Mouse (Mus musculus) CH12.LX (cell line): ENCODE measurements around the gene Dnajc5. TPM values are rescaled to one million over a fixed set of nuclear protein-coding genes. Genes with fewer than 3 reads are reported as not detected.

Experiments used
- DNase-seq: peaks from one replicate; pipeline ENCODE4 v3.0.0-alpha.2; 2013; ENCODE audit errors: extremely low read depth
- H3K27ac ChIP-seq: 2 replicates; pipeline ENCODE4 v1.5.1; 2012; ENCODE audit warnings: low read depth, mild to moderate bottlenecking, control low read depth, moderate library complexity; ENCODE audit not compliant: insufficient read depth
- H3K27me3 ChIP-seq: replicated peaks from 2 replicates; pipeline ENCODE3; 2012; ENCODE audit warnings: inconsistent platforms
- H3K36me3 ChIP-seq, 2 experiments: replicated peaks in 1 of 2; 2 replicates each; pipeline versions ENCODE3 to v1.6.1; 2012; ENCODE audit warnings: inconsistent platforms in 1 of 2, low read length in 1 of 2, mild to moderate bottlenecking in 1 of 2, mixed read lengths in 1 of 2, moderate library complexity in 1 of 2; ENCODE audit not compliant: control insufficient read depth in 1 of 2, insufficient read depth in 1 of 2
- H3K4me1 ChIP-seq, 2 experiments: 2 replicates each; pipeline ENCODE4 v1.6.1; 2012; ENCODE audit warnings: inconsistent platforms in 1 of 2, moderate library complexity in 1 of 2; ENCODE audit not compliant: insufficient read depth in 2 of 2, control insufficient read depth in 1 of 2
- H3K4me2 ChIP-seq: 2 replicates; pipeline ENCODE4 v1.6.1; 2012; ENCODE audit warnings: low read depth, mild to moderate bottlenecking, control low read depth; ENCODE audit not compliant: poor library complexity, insufficient read depth, severe bottlenecking
- H3K4me3 ChIP-seq, 3 experiments: fragments of 150-350 bp in 1 of 3; sonication (generic) in 1 of 3; replicated peaks in 1 of 3; 2 replicates each; pipeline versions ENCODE3 to v1.5.1; 2011 to 2012; ENCODE audit warnings: low read depth in 2 of 3, low read length in 2 of 3, mild to moderate bottlenecking in 2 of 3, moderate library complexity in 2 of 3, control low read depth in 1 of 3, improper control_type of control experiment in 1 of 3, inconsistent platforms in 1 of 3, mixed read lengths in 1 of 3; ENCODE audit not compliant: poor library complexity in 1 of 3
- H3K79me2 ChIP-seq: replicated peaks from 2 replicates; pipeline ENCODE4 v1.6.1; 2012; ENCODE audit warnings: mild to moderate bottlenecking, moderate library complexity; ENCODE audit not compliant: control insufficient read depth, poor library complexity, insufficient read depth, severe bottlenecking; ENCODE audit errors: extremely low read depth
- H3K9ac ChIP-seq: 2 replicates; pipeline ENCODE4 v1.6.1; 2012; ENCODE audit warnings: low read depth, mild to moderate bottlenecking, control low read depth, moderate library complexity; ENCODE audit not compliant: insufficient read depth
- H3K9me3 ChIP-seq: replicated peaks from 2 replicates; pipeline ENCODE3; 2012; ENCODE audit warnings: low read length, inconsistent platforms, mixed read lengths
- BHLHE40 ChIP-seq: IDR thresholded peaks from 2 replicates; pipeline ENCODE4 v1.6.1; 2011; ENCODE audit warnings: mild to moderate bottlenecking, low read depth, low read length, improper control_type of control experiment
- CHD1 ChIP-seq: IDR thresholded peaks from 2 replicates; pipeline ENCODE4 v1.6.1; 2012; ENCODE audit warnings: low read depth, low read length, improper control_type of control experiment, inconsistent platforms
- CHD2 ChIP-seq: IDR thresholded peaks from 2 replicates; pipeline ENCODE4 v1.6.1; 2011; ENCODE audit warnings: low read length, improper control_type of control experiment
- CTCF ChIP-seq, 2 experiments: IDR thresholded peaks in 1 of 2; conservative IDR thresholded peaks in 1 of 2; 2 replicates each; pipeline ENCODE4 v1.5.1; 2011 to 2012; ENCODE audit warnings: low read depth in 2 of 2, low read length in 2 of 2, improper control_type of control experiment in 1 of 2, inconsistent platforms in 1 of 2, mild to moderate bottlenecking in 1 of 2, moderate library complexity in 1 of 2
- E2F4 ChIP-seq: IDR thresholded peaks from 2 replicates; pipeline ENCODE4 v1.6.1; 2011; ENCODE audit warnings: low read depth, low read length, improper control_type of control experiment; ENCODE audit not compliant: insufficient replicate concordance
- ELF1 ChIP-seq: IDR thresholded peaks from 2 replicates; pipeline ENCODE4 v1.6.1; 2014; ENCODE audit warnings: low read depth, mild to moderate bottlenecking, inconsistent platforms, low read length, improper control_type of control experiment
- EP300 ChIP-seq: IDR thresholded peaks from 2 replicates; pipeline ENCODE4 v1.6.1; 2011; ENCODE audit warnings: low read length, improper control_type of control experiment
- ETS1 ChIP-seq: conservative IDR thresholded peaks from 2 replicates; pipeline ENCODE4 v1.6.1; 2012; ENCODE audit warnings: low read depth, mild to moderate bottlenecking, inconsistent platforms, low read length, improper control_type of control experiment, moderate library complexity
- GABPA ChIP-seq: IDR thresholded peaks from 2 replicates; pipeline ENCODE4 v1.6.1; 2012; ENCODE audit warnings: low read depth, low read length, improper control_type of control experiment, inconsistent platforms; ENCODE audit not compliant: insufficient replicate concordance
- HCFC1 ChIP-seq: IDR thresholded peaks from 2 replicates; pipeline ENCODE4 v1.6.1; 2012; ENCODE audit warnings: low read depth, mild to moderate bottlenecking, inconsistent platforms, low read length, improper control_type of control experiment
- IRF4 ChIP-seq: IDR thresholded peaks from 2 replicates; pipeline ENCODE4 v1.6.1; 2014; ENCODE audit warnings: low read depth, mild to moderate bottlenecking, inconsistent platforms, low read length, improper control_type of control experiment
- JUN ChIP-seq: IDR thresholded peaks from 2 replicates; pipeline ENCODE4 v1.6.1; 2011; ENCODE audit warnings: low read depth, mild to moderate bottlenecking, low read length, improper control_type of control experiment, moderate library complexity; ENCODE audit not compliant: insufficient read depth
- JUND ChIP-seq: conservative IDR thresholded peaks from 2 replicates; pipeline ENCODE4 v1.6.1; 2011; ENCODE audit warnings: low read depth, low read length, improper control_type of control experiment
- KAT2A ChIP-seq: IDR thresholded peaks from 2 replicates; pipeline ENCODE4 v1.6.1; 2012; ENCODE audit warnings: low read length, improper control_type of control experiment, inconsistent platforms; ENCODE audit not compliant: insufficient replicate concordance
- MAFK ChIP-seq: IDR thresholded peaks from 2 replicates; pipeline ENCODE4 v1.6.1; 2011; ENCODE audit warnings: low read length, improper control_type of control experiment; ENCODE audit not compliant: insufficient replicate concordance
- MAX ChIP-seq: IDR thresholded peaks from 2 replicates; pipeline ENCODE4 v1.6.1; 2011; ENCODE audit warnings: low read length, improper control_type of control experiment
- MAZ ChIP-seq: IDR thresholded peaks from 2 replicates; pipeline ENCODE4 v1.6.1; 2012; ENCODE audit warnings: low read depth, mild to moderate bottlenecking, inconsistent platforms, low read length, improper control_type of control experiment, moderate library complexity
- MEF2A ChIP-seq: IDR thresholded peaks from 2 replicates; pipeline ENCODE4 v1.6.1; 2014; ENCODE audit warnings: low read depth, mild to moderate bottlenecking, inconsistent platforms, low read length, improper control_type of control experiment, borderline replicate concordance
- MXI1 ChIP-seq: IDR thresholded peaks from 2 replicates; pipeline ENCODE4 v1.6.1; 2011; ENCODE audit warnings: mild to moderate bottlenecking, low read depth, low read length, improper control_type of control experiment
- MYC ChIP-seq: IDR thresholded peaks from 2 replicates; pipeline ENCODE4 v1.6.1; 2011; ENCODE audit warnings: low read depth, mild to moderate bottlenecking, improper control_type of control experiment, low read length
- NELFE ChIP-seq: IDR thresholded peaks from 2 replicates; pipeline ENCODE4 v1.6.1; 2011; ENCODE audit warnings: low read depth, low read length, improper control_type of control experiment
- NRF1 ChIP-seq: IDR thresholded peaks from 2 replicates; pipeline ENCODE4 v1.6.1; 2014; ENCODE audit warnings: low read depth, mild to moderate bottlenecking, inconsistent platforms, low read length, improper control_type of control experiment, moderate library complexity
- PAX5 ChIP-seq: IDR thresholded peaks from 2 replicates; pipeline ENCODE4 v1.6.1; 2012; ENCODE audit warnings: low read length, inconsistent platforms, mixed read lengths
- POLR2A ChIP-seq: IDR thresholded peaks from 2 replicates; pipeline ENCODE4 v1.6.1; 2011; ENCODE audit warnings: low read depth, mild to moderate bottlenecking, improper control_type of control experiment, low read length
- POLR2AphosphoS2 ChIP-seq: IDR thresholded peaks from 2 replicates; pipeline ENCODE4 v1.6.1; 2011; ENCODE audit warnings: low read depth, low read length, improper control_type of control experiment
- RAD21 ChIP-seq: IDR thresholded peaks from 2 replicates; pipeline ENCODE4 v1.6.1; 2011; ENCODE audit warnings: low read depth, mild to moderate bottlenecking, low read length, improper control_type of control experiment, moderate library complexity
- RCOR1 ChIP-seq: conservative IDR thresholded peaks from 2 replicates; pipeline ENCODE4 v1.6.1; 2012; ENCODE audit warnings: low read depth, mild to moderate bottlenecking, inconsistent platforms, low read length, improper control_type of control experiment
- SIN3A ChIP-seq: IDR thresholded peaks from 2 replicates; pipeline ENCODE4 v1.6.1; 2012; ENCODE audit warnings: low read length, improper control_type of control experiment, inconsistent platforms
- SMC3 ChIP-seq: IDR thresholded peaks from 2 replicates; pipeline ENCODE4 v1.6.1; 2011; ENCODE audit warnings: low read depth, low read length, improper control_type of control experiment
- TBP ChIP-seq: conservative IDR thresholded peaks from 2 replicates; pipeline ENCODE4 v1.6.1; 2011; ENCODE audit warnings: low read depth, low read length, improper control_type of control experiment
- TCF12 ChIP-seq: IDR thresholded peaks from 2 replicates; pipeline ENCODE4 v1.6.1; 2014; ENCODE audit warnings: low read depth, mild to moderate bottlenecking, inconsistent platforms, low read length, improper control_type of control experiment
- UBTF ChIP-seq: IDR thresholded peaks from 2 replicates; pipeline ENCODE4 v1.6.1; 2012; ENCODE audit warnings: low read depth, mild to moderate bottlenecking, inconsistent platforms, low read length, improper control_type of control experiment, moderate library complexity
- USF1 ChIP-seq: IDR thresholded peaks from 2 replicates; pipeline ENCODE4 v1.6.1; 2014; ENCODE audit warnings: low read depth, mild to moderate bottlenecking, inconsistent platforms, low read length, improper control_type of control experiment
- USF2 ChIP-seq: conservative IDR thresholded peaks from 2 replicates; pipeline ENCODE4 v1.6.1; 2011; ENCODE audit warnings: low read depth, low read length, improper control_type of control experiment
- ZC3H11A ChIP-seq: IDR thresholded peaks from 2 replicates; pipeline ENCODE4 v1.6.1; 2012; ENCODE audit warnings: low read depth, mild to moderate bottlenecking, inconsistent platforms, low read length, improper control_type of control experiment
- ZKSCAN1 ChIP-seq: IDR thresholded peaks from 2 replicates; pipeline ENCODE4 v1.6.1; 2012; ENCODE audit warnings: low read depth, inconsistent platforms, low read length, improper control_type of control experiment, borderline replicate concordance
- ZMIZ1 ChIP-seq: IDR thresholded peaks from 2 replicates; pipeline ENCODE4 v1.6.1; 2012; ENCODE audit warnings: low read depth, mild to moderate bottlenecking, inconsistent platforms, low read length, improper control_type of control experiment
- ZNF384 ChIP-seq: IDR thresholded peaks from 2 replicates; pipeline ENCODE4 v1.6.1; 2012; ENCODE audit warnings: low read depth, low read length, improper control_type of control experiment, inconsistent platforms
- dilution Hi-C: fragments of 300-500 bp; cut with MboI; formaldehyde crosslinking; loops from 2 replicates; pipeline ENCODE4 v1.14.3; 2020; ENCODE audit warnings: low sequenced_read_pairs; ENCODE audit not compliant: extremely low pct_unique_long_range_greater_than_20kb, extremely low pct_ligation_motif_present
- in situ Hi-C: fragments of 300-500 bp; cut with MboI; formaldehyde crosslinking; loops from 3 replicates; pipeline ENCODE4 v1.14.3; 2019; ENCODE audit warnings: low sequenced_read_pairs, low pct_ligation_motif_present, low pct_unique_long_range_greater_than_20kb, mixed read lengths
- polyA plus RNA-seq: library from polyadenylated mRNA; unstranded; fragments of >175 nt; gene quantifications from 2 replicates; pipeline ENCODE4 v1.2.1, GENCODE M21; 2012; ENCODE audit warnings: low read depth; ENCODE audit not compliant: insufficient read length
- total RNA-seq, 2 experiments: library from RNA; depleted of rRNA; stranded (reverse); fragments of 300-350 nt in 1 of 2; fragments of >200 nt in 1 of 2; gene quantifications; 2 replicates each; pipeline ENCODE4 v1.2.3; 2012 to 2014

Dnajc5 gene
- total and polyA plus RNA-seq, 3 experiments, result 51.1 to 54.6 (median 54.5) TPM

DNA sequence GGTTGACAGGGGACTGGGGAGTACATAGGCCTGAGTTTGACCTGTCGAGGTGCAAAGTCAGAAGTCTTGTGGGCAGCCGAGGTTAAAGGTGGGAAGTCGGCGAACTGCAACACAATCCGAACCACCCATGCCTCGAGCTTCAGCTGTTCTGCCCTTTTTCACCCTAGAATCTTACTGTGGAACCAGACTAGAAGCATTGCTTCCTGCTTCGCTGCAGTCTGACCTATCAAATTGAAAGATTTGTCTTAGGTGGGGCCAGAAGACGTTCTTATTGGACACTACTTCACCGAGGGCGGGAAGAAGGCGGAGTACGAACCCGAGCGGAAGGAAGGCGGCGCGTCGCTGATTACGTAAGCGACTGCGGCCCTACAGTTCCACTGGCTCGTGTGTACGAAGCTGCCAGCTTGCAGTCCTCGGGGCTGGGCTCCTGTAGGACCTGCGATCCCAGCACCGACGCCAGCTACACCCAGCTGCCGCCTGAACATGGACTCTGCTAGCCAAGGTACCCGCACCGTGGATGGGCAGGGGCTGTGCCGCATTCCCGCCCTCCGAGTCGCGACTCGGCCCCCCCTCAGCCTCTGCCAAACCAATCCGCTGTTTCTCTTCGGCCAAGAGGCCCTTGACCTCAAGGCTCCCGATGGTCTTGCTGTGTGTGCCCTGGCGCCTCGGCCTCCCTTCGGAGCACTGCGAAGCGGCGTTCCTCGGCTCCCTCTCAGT is 23.3 kb upstream of the Dnajc5 start, which contains the start of gene Tpd52l2:
Gene Tpd52l2, plus strand, starts transcription at position 312 of the 717 bp plus-strand sequence.
- Histone ChIP-seq H3K4me3 (peak within 1 kb of the TSS; percentile 81 to 97 (median 97)), H3K9ac (peak within 1 kb of the TSS; percentile 91), H3K79me2 (peaks cover 36% of the 10 kb centered on the region), H3K4me1 (peaks cover 10 to 40% of the 10 kb centered on the region in 2 experiments), H3K27ac (peak within 1 kb of the TSS; percentile 90), H3K27me3 (no peaks in the 10 kb centered on the region), H3K4me2 (peak within 1 kb of the TSS; percentile 94), H3K36me3 (peaks cover 17 to 40% of the 10 kb centered on the region in 2 experiments), H3K9me3 (no peaks in the 10 kb centered on the region)
- no peak for TF ChIP-seq SMC3
- peak; percentile 74; the same call in 1 of the 2 replicates for TF ChIP-seq MXI1
- peak; percentile 88 for TF ChIP-seq SIN3A
- peak; percentile 29; the same call in 1 of the 2 replicates for TF ChIP-seq MAX
- no peak for TF ChIP-seq ETS1
- TF ChIP-seq BHLHE40, result no peak
- no peak for TF ChIP-seq MAFK
- TF ChIP-seq EP300, result no peak
- no peak for TF ChIP-seq USF2
- TF ChIP-seq MYC, result no peak
- TF ChIP-seq JUN, result no peak
- TF ChIP-seq RAD21, result no peak
- peak; percentile 86 for TF ChIP-seq TBP
- no peak for TF ChIP-seq UBTF
- no peak for TF ChIP-seq MAZ
- no peak for TF ChIP-seq JUND
- TF ChIP-seq ZNF384, result no peak
- peak; percentile 5; the same call in 1 of the 2 replicates for TF ChIP-seq GABPA
- TF ChIP-seq IRF4, result peak; percentile 45; the same call in 1 of the 2 replicates
- no peak for TF ChIP-seq PAX5
- TF ChIP-seq E2F4, result peak; percentile 80; the same call in 1 of the 2 replicates
- TF ChIP-seq NRF1, result no peak
- TF ChIP-seq POLR2A, result peak; percentile 92
- peak; percentile 94 for TF ChIP-seq ELF1
- TF ChIP-seq CTCF (conservative IDR thresholded peaks at IDR 0.05 in 1 of 2, IDR thresholded peaks at IDR 0.05 in 1 of 2; ENCODE audit: low read depth in 2 of 2, low read length in 2 of 2), result no peak
- no peak for TF ChIP-seq USF1
- peak; percentile 60; the same call in 1 of the 2 replicates for TF ChIP-seq ZMIZ1
- peak; percentile 89 for TF ChIP-seq HCFC1
- TF ChIP-seq NELFE, result peak; percentile 89
- TF ChIP-seq RCOR1, result no peak
- peak; percentile 50; the same call in 1 of the 2 replicates for TF ChIP-seq TCF12
- TF ChIP-seq CHD2, result peak; percentile 77
- TF ChIP-seq KAT2A, result peak; percentile 65; the same call in 1 of the 2 replicates
- TF ChIP-seq ZKSCAN1, result no peak
- TF ChIP-seq ZC3H11A, result no peak
- TF ChIP-seq MEF2A, result 0 out of 2 replicates have a peak, but pooled peaks have one; percentile 10
- 0 out of 2 replicates have a peak, but pooled peaks have one; percentile 46 for TF ChIP-seq POLR2AphosphoS2
- TF ChIP-seq CHD1, result no peak
- DNase-seq, result peak; percentile 97
- dilution Hi-C loops (no loop called here), in situ Hi-C loops (loop anchor here (25.0 kb wide), 1 partner anchor 310 kb away; the partner anchor contains the start of gene Ppdpf)
